In the genomic region with DNA sequence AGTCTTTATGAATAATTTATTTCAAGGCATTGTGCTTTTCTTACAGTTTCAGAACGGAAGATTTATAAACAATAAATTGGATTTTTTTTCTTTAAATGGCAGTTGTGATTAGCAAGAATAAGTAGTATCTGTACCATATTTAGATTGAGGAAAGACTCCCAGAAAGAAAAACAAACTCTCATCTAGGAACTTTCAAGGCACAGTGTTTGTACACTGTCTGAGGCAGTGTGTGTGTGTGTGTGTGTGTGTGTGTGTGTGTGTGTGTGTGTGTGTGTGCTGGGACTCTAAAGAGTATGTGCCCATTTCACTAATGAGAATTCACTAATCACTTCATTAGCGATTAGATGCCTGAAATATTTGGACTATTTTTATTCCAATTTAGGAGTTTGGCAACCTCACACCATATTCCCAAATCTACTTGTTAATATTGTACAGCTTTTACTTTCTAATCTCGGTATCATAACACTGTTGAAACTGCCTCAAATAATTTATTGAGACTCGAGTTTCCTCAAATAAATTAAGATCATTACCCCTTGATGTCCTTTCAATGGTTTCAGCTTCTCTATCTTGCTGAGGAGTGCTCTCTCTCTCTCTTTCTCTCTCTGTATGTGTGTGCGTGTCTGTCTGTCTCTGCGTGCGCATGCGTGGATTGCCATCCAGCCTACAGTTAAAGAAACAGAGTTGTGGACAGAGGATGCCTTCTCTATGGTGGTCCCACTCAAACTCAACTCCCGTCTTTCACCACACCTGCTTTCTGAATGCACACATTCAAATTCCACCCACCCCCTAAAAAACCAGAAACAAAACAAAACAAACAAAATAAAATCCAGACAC, we compare ENCODE assay signal across 13 mouse cellular contexts. TPM values are rescaled to one million over a fixed set of nuclear protein-coding genes. Genes with fewer than 3 reads are reported as not detected.
DNase-seq lines count a peak whose midpoint lies in the region; ATAC-seq and TF ChIP-seq lines count a peak whose summit lies in the region.
"Had no signal": no experiment of that assay in that cellular context is flagged by ENCODE, and none has a peak within 500 bp of the region (broad histone marks: within the 10 kb centered on the region; RNA-seq: fewer than 3 reads in every experiment).

No protein-coding gene starts in this region.

- 0 out of 2 replicates have a peak overlapping the region, but pooled peaks have one; percentile 10 for H3K4me2 ChIP-seq in kidney, embryonic 16.5 days (replicated peaks; ENCODE audit: low read depth, low read length)
- H3K4me2 ChIP-seq in forebrain, embryonic 15.5 days (replicated peaks): peak overlapping the region; percentile 10; the same call in 1 of the 2 replicates

- peaks cover 12% of the 10 kb centered on the region for H3K4me1 ChIP-seq in kidney, embryonic 16.5 days (ENCODE audit: insufficient read depth, low read length)
- no peaks in the 10 kb centered on the region for H3K4me1 ChIP-seq in kidney, adult 2 months (ENCODE audit: control insufficient read depth, insufficient read depth, low read length)
- peaks cover 10% of the 10 kb centered on the region for H3K4me1 ChIP-seq in forebrain, embryonic 15.5 days

- 0 out of 2 replicates have a peak overlapping the region, but pooled peaks have one; percentile 24 for H3K27ac ChIP-seq in kidney, embryonic 16.5 days (ENCODE audit: low read length)
- H3K27ac ChIP-seq in kidney, adult 2 months (ENCODE audit: insufficient read depth, low read depth, low read length): no peak overlapping the region
- H3K27ac ChIP-seq in forebrain, embryonic 15.5 days (replicated peaks): no peak overlapping the region

- no peak overlapping the region for H3K9ac ChIP-seq in kidney, embryonic 16.5 days (replicated peaks; ENCODE audit: low read length)
- H3K9ac ChIP-seq in forebrain, embryonic 15.5 days (replicated peaks): no peak overlapping the region
- H3K9ac ChIP-seq: hindbrain, embryonic 14.5 days had no signal

- no peaks in the 10 kb centered on the region for H3K27me3 ChIP-seq in kidney, embryonic 16.5 days (ENCODE audit: insufficient read depth, low read length)
- no peaks in the 10 kb centered on the region for H3K27me3 ChIP-seq in kidney, adult 2 months (replicated peaks; ENCODE audit: control insufficient read depth, insufficient read depth, low read length)
- H3K27me3 ChIP-seq in forebrain, embryonic 15.5 days: no peaks in the 10 kb centered on the region
- H3K27me3 ChIP-seq: heart, embryonic 13.5 days; liver, embryonic 12.5 days had no signal

- no peak overlapping the region for H3K4me3 ChIP-seq in kidney, embryonic 16.5 days (ENCODE audit: low read length)
- no peak overlapping the region for H3K4me3 ChIP-seq in kidney, adult 2 months (ENCODE audit: insufficient read depth, low read depth, low read length)
- H3K4me3 ChIP-seq in forebrain, embryonic 15.5 days: no peak overlapping the region
- H3K4me3 ChIP-seq: myocyte had no signal

- no peak for TF ChIP-seq POLR2A in kidney, adult 2 months (IDR thresholded peaks at IDR 0.05; ENCODE audit: low read depth, low read length)
- no peak for TF ChIP-seq POLR2A in brain, embryonic 14.5 days (IDR thresholded peaks at IDR 0.05; ENCODE audit: borderline replicate concordance, extremely low read depth, insufficient read depth, insufficient read length, poor library complexity, severe bottlenecking)

- DNase-seq in kidney, adult 2 months: no peak
- DNase-seq in 3T3-L1 (ENCODE audit: low read depth, low spot score): peak; percentile 19
- peak; percentile 46 for DNase-seq in brain, embryonic 14.5 days (ENCODE audit: low read depth)
- DNase-seq in cerebellum, postnatal 14 days: no peak
- no peak for DNase-seq in thymus, postnatal 36 days
- DNase-seq: layer of hippocampus, adult 9-11 months; thymus, postnatal 14 days had no signal

- TF ChIP-seq CTCF in kidney, adult 2 months (conservative IDR thresholded peaks at IDR 0.05; ENCODE audit: insufficient read depth, insufficient read length, low read depth, low read length): no peak
- no peak for TF ChIP-seq CTCF in brain, embryonic 14.5 days (IDR thresholded peaks at IDR 0.05; ENCODE audit: borderline replicate concordance, extremely low read depth, insufficient read depth, insufficient read length)

- H3K36me3 ChIP-seq in kidney, embryonic 16.5 days (ENCODE audit: insufficient read depth, low read length): no peaks in the 10 kb centered on the region
- H3K36me3 ChIP-seq in kidney, adult 2 months (ENCODE audit: control insufficient read depth, insufficient read depth, low read length): no peaks in the 10 kb centered on the region
- no peaks in the 10 kb centered on the region for H3K36me3 ChIP-seq in forebrain, embryonic 15.5 days
- H3K36me3 ChIP-seq: heart, embryonic 13.5 days; liver, embryonic 12.5 days had no signal

- WGBS in kidney, embryonic 16.5 days: 51% methylated on average over 9 of the region's 9 CpGs
- WGBS in kidney, adult 2 months: 46% methylated on average over 9 of the region's 9 CpGs
- 51% methylated on average over 9 of the region's 9 CpGs for WGBS in forebrain, embryonic 15.5 days

- 0 out of 2 replicates have a peak, but pooled peaks have one; percentile 52 for ATAC-seq in kidney, embryonic 16.5 days (ENCODE audit: low FRiP score, low TSS enrichment)
- ATAC-seq in forebrain, embryonic 15.5 days (replicated peaks): peak; percentile 77

- no peaks in the 10 kb centered on the region for H3K9me3 ChIP-seq in kidney, embryonic 16.5 days (ENCODE audit: low read length)
- no peaks in the 10 kb centered on the region for H3K9me3 ChIP-seq in forebrain, embryonic 15.5 days
- H3K9me3 ChIP-seq: heart, embryonic 13.5 days; liver, embryonic 12.5 days had no signal

RNA-seq across cellular contexts. Expression of a gene that starts 41.3 kb away (rescaled TPM):
- 35.4 and 42.6 TPM in 2 replicates for polyA plus RNA-seq in kidney, embryonic 16.5 days (2015; fragmentation: Nextera tagmentation; extraction: Ambion mirVana)
- 5.9 and 6.2 TPM in 2 replicates for polyA plus RNA-seq in kidney, adult 2 months (2012; rRNA removed)
- polyA plus RNA-seq in brain, embryonic 14.5 days (2012; rRNA removed): 2.7 and 4.3 TPM in 2 replicates
- polyA plus RNA-seq in forebrain, embryonic 15.5 days (2015; fragmentation: Nextera tagmentation; extraction: Ambion mirVana): 3.0 and 3.3 TPM in 2 replicates

Comparison
In these comparisons a context has a peak if more than half of its experiments do, and no peak if none do; other contexts are left out.
1. DNase-seq: peak in 3T3-L1 (single experiment) and brain, embryonic 14.5 days (single experiment); none in kidney, adult 2 months (single experiment), cerebellum, postnatal 14 days (0 of 2) and thymus, postnatal 36 days (0 of 2).